Mouse (Mus musculus): Measurements from ENCODE around the gene Iqcb1.

Gene Iqcb1

DNA sequence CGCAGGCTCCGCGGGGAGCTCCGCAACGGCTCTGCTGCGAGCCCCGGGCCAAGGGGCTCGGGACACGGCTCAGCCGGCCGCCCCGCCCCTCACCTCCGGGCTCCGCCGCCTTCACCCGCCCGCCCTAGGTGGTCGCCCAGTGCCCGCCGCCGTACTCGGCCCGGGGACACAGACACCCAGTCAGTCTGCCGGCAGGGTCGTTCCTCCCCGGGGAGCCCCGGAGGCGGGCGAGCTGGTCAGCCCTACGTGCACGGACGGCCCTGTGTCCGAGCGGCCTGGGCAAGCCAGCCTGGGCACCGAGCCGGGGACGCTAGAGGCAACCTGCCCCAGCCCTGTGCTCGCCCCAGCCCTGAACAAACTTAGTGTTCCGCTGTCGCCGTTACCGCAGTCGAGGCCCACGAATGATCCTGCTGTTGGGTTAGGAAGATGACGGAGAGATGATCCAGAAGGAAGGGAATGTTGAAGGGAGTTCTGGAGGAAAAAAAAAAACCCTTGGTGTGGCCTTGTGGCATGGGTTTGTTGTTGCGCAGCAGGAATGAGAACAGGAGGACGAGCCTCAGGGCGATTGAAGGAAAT lies 47.2 kb downstream of the Iqcb1 start:
- DNase-seq (ENCODE audit: low spot score), result peak; percentile 57

DNA sequence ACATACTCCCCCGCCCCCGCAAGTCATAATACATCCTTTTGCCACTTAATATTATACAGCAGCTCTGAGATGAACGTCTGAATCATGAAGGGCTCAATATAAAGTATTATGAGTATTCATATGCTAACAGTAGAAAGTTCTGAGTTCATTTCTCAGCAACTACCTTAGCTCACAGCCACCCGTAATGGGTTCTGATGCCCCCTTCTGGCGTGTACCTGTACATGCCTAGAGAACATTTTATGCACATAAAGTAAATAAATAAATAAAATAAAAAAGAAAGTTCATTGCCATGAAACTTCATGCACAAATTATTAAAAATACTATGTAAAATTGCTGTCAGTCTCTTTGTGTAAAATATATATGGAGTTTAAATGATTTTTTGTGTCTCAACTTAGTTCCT lies 49.1 kb downstream of the Iqcb1 start:
- no peak for DNase-seq (ENCODE audit: low spot score)

- DNase-seq (ENCODE audit: low spot score), result no peak
Measured at GRCm38 (mm10) chr16:36882737-36883343, 54.7 kb downstream of the Iqcb1 start.

DNA sequence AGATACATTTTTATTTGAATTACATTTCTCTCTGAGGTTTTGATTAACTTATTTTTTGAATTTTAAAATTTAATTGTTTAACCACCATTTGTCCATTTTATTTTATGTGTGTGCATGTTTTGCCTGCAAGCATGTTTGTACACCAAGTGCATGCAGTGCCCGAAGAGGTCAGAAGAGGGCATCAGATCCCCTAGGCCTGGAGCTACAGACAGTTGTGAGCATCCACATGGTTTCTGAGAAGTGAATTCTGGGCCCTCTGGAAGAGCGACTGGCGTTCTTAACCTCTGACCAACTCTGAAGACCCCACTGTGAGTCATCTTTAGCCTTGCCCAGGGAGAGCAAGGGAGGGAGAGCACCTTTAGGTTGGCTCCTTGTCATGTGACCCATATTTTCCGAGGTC lies 56.7 kb downstream of the Iqcb1 start:
- no peak for DNase-seq (ENCODE audit: low spot score)

GRCm38 (mm10) chr16:36885912-36886311 lies 57.7 kb downstream of the Iqcb1 start:
- no peak for DNase-seq (ENCODE audit: low spot score)

GRCm38 (mm10) chr16:36887546-36887945 lies 59.4 kb downstream of the Iqcb1 start:
- DNase-seq (ENCODE audit: low spot score), result no peak

DNA sequence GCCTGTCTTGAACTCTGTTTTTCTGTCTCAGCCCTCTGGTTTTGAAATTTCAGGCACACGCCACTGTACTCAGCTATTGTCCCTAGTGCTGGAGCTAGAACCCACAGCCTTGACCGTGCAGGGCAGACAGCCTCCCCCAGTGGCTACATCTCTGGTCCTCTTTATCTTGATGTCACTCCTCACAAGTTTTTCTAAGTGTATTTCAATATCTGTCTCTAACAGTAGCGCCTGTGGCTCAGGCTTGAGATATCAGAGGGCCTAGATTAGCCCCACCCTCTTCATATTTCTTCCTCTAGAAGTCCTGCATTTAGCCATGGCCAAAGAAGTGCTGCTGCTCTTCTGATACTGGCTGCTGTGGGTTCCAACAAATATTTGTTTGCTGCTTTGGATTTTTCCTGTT lies 62.4 kb downstream of the Iqcb1 start:
- no peak for DNase-seq (ENCODE audit: low spot score)

DNA sequence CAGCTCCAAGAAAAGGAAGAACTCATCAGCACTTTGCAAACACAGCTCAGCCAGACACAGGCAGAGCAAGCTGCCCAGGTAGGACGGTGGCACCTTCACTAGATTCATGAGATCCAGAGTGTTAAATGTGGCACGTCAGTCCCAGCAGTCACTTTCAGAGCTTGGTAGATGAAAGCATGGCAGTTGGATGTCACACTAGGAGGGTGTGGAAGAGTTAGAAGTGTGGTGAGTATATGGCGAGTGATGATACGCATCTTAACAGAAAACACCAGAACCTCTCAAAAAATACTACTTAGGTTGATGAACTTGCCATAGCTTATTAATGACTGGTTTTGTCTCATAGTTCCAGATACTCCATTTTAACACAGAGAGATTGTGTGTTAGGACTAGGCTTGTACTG lies 63.2 kb downstream of the Iqcb1 start:
- DNase-seq (ENCODE audit: low spot score), result no peak

GRCm38 (mm10) chr16:36893317-36893716 lies 65.1 kb downstream of the Iqcb1 start:
- no peak for DNase-seq (ENCODE audit: low spot score)

DNA sequence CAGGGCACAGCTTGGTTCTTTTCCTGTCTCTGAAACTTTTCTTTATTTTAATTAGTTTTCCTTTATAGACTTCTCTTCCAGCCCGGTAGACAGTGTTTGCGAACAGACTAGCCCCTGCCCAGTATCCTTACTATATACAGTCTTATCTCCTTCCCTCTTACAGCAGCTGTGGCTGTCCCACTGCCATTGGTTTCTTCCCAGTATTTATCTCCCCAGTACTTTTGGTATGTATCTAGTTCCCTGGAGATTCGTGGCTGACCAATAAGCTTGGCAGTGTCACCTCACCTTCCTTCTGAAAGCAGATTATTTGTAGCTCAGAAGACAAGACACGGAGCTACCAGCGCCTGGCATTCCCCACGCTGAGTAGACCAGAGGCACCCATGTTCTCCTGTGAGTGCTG lies 68.5 kb downstream of the Iqcb1 start:
- DNase-seq (ENCODE audit: low spot score), result no peak

DNA sequence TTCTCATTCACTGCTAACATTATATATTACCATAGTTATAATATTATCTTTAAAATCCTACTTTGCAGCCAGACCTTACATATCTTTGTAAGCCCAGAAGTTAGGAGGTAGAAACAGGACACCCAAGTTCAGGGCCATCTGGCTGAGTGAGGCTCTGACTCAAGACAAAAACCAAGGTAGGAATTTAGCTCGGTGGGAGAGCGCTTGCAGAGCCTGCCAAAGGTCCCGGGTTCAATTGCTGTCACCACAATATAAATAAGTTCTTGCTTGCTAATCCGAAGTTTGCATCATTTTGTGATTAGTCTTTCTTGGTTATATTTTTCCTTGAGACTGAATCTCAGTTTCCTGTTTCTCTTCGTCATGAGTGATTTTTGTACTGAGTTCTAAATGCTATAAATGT lies 75.0 kb downstream of the Iqcb1 start:
- no peak for DNase-seq (ENCODE audit: low spot score)

DNA sequence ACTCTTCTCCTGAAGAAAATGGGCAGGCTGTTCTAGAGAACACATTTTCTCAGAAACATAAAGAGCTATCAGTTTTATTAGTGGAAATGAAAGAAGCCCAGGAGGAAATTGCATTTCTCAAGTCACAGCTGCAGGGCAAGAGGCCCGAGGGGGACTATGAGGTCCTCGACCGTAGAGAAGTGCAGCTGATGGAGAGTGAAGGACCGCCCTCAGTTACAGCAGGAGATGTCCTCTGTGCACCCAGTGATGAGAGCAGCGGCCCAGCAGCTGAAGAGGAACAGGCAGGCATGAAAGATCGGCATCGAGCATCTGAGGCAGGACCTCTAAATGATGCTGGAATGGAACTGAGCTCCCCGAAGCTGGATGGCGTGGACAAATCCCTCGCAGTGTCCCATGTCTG lies 83.7 kb downstream of the Iqcb1 start:
- DNase-seq (ENCODE audit: low spot score), result no peak

DNA sequence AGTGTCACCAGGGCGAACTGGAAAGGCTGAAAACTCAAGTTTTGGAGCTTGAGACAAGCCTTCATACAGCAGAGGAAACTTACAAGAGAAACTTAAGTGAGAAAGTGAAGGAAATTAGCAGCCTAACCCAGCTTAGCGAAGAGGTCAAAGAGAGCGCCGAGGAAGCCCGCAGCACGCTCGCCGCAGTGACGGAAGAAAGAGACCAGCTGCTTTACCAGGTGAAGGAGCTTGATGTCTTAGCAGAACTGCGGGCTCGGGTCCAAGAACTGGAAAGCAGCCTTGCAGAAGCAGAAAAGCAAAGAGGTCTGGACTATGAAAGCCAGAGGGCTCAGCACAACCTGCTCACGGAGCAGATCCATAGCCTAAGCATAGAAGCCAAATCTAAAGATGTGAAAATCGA lies 84.1 kb downstream of the Iqcb1 start:
- no peak for DNase-seq (ENCODE audit: low spot score)

GRCm38 (mm10) chr16:36914195-36914594 lies 86.0 kb downstream of the Iqcb1 start:
- DNase-seq (ENCODE audit: low spot score), result no peak

DNA sequence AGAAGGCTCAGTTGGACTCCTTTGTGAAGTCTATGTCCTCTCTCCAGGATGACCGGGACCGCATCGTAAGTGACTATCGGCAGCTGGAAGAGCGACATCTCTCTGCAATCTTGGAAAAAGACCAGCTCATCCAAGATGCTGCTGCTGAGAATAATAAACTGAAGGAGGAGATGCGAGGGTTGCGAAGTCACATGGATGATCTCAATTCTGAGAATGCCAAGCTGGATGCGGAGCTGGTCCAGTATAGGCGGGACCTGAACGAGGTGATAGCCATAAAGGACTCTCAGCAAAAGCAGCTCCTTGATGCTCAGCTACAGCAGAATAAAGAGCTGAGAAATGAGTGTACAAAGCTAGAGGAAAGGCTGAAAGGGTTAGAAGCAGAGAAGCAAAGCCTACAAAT lies 90.3 kb downstream of the Iqcb1 start:
- no peak for DNase-seq (ENCODE audit: low spot score)

DNA sequence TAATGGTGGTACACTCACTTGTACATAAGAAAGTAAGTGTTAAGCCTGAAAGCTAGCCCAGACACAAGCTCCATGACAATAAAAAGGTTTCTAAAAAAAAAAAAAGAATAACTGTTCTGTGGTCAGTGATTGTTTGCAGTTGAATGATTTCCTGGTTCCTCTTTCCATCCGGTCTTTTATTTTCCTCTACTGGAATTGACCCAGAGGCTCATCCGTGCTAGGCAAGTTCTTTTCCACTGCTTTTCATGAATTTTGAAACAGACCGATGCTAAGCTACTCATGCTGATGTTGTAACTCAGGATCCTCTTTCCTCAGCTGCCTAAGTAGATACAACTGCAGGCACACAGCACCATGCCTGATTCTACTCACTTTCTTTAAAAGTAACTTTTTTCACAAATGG lies 92.2 kb downstream of the Iqcb1 start:
- DNase-seq (ENCODE audit: low spot score), result no peak

- DNase-seq (ENCODE audit: low spot score), result no peak
Measured at GRCm38 (mm10) chr16:36921067-36921613, 93.0 kb downstream of the Iqcb1 start.

DNA sequence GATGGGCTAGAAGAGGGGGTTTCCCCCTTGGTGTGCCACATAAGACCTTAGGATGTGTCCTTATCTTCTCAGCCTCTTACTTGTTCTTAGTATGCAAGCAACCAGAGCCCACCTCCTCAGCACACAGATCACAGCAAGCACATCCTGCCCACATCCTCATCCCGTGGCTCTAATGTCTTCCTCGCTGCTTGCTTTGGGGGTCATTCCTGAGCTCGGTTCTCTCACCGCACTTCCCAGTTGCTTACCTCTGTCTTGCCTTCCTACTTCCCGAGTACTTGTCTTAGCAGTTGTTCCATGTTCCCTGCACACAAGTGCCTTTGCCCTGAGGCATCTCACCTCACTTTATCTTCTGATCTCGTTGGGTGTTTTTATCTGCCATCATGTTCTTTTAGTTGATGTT lies 93.8 kb downstream of the Iqcb1 start:
- DNase-seq (ENCODE audit: low spot score), result no peak
